Mouse (Mus musculus): ENCODE measurements at regions not wholly inside any gene's neighbourhood (a gene's known extent, or its start where the extent isn't known, plus 50 kb on each side); places are given as distances from the start of the nearest gene placed in this dataset.

GRCm38 (mm10) chr13:40652916-40653315, 85.3 kb downstream of the Tfap2a start:
- no peak for DNase-seq (ENCODE audit: low read depth, low spot score)

GRCm38 (mm10) chr13:40651056-40651455, 87.1 kb downstream of the Tfap2a start:
- DNase-seq (ENCODE audit: low read depth, low spot score): no peak

GRCm38 (mm10) chr13:40650036-40650709, 88.0 kb downstream of the Tfap2a start:
- no peak for DNase-seq (ENCODE audit: low read depth, low spot score)

GRCm38 (mm10) chr13:40649096-40650035, 88.8 kb downstream of the Tfap2a start:
- DNase-seq (ENCODE audit: low read depth, low spot score): no peak

GRCm38 (mm10) chr13:40646131-40646530, 92.0 kb downstream of the Tfap2a start:
- no peak for DNase-seq (ENCODE audit: low read depth, low spot score)

GRCm38 (mm10) chr13:40645646-40646045, 92.5 kb downstream of the Tfap2a start:
- no peak for DNase-seq (ENCODE audit: low read depth, low spot score)

- DNase-seq (ENCODE audit: low read depth, low spot score): no peak
Measured at GRCm38 (mm10) chr13:40642931-40643330, 95.2 kb downstream of the Tfap2a start.

GRCm38 (mm10) chr13:40637269-40637668, 100.9 kb downstream of the Tfap2a start:
- DNase-seq (ENCODE audit: low read depth, low spot score): no peak

- DNase-seq (ENCODE audit: low read depth, low spot score): no peak
Measured at GRCm38 (mm10) chr13:40617881-40618280, 120.3 kb downstream of the Tfap2a start.

- DNase-seq (ENCODE audit: low read depth, low spot score): no peak
Measured at GRCm38 (mm10) chr13:40608526-40608925, 129.7 kb downstream of the Tfap2a start.

GRCm38 (mm10) chr13:40606405-40607271, 131.5 kb downstream of the Tfap2a start:
- no peak for DNase-seq (ENCODE audit: low read depth, low spot score)

- no peak for DNase-seq (ENCODE audit: low read depth, low spot score)
Measured at GRCm38 (mm10) chr13:40605686-40606404, 132.3 kb downstream of the Tfap2a start.

- peak; percentile 57 for DNase-seq (ENCODE audit: low read depth, low spot score)
Measured at GRCm38 (mm10) chr13:40574981-40575745, 163.0 kb downstream of the Tfap2a start.

GRCm38 (mm10) chr13:40569461-40569860, 168.7 kb downstream of the Tfap2a start:
- DNase-seq (ENCODE audit: low read depth, low spot score): no peak

GRCm38 (mm10) chr13:40567821-40568220, 170.4 kb downstream of the Tfap2a start:
- DNase-seq (ENCODE audit: low read depth, low spot score): no peak

GRCm38 (mm10) chr13:40564351-40564750, 173.8 kb downstream of the Tfap2a start:
- no peak for DNase-seq (ENCODE audit: low read depth, low spot score)

GRCm38 (mm10) chr13:40554368-40554767, 183.8 kb downstream of the Tfap2a start:
- DNase-seq (ENCODE audit: low read depth, low spot score): no peak

GRCm38 (mm10) chr13:40525501-40525900, 164.3 kb upstream of the Ofcc1 start:
- no peak for DNase-seq (ENCODE audit: low read depth, low spot score)

- DNase-seq (ENCODE audit: low read depth, low spot score): no peak
Measured at GRCm38 (mm10) chr13:40523115-40523514, 161.9 kb upstream of the Ofcc1 start.

GRCm38 (mm10) chr13:40518180-40518579, 156.9 kb upstream of the Ofcc1 start:
- DNase-seq (ENCODE audit: low read depth, low spot score): no peak
